Mouse (Mus musculus) spleen, embryonic (tissue): ENCODE data around the gene Pfdn6.

ENCODE experiments used
- CTCF ChIA-PET: fragments of 350-600 bp; sonication (Branson Sonifier 250); formaldehyde crosslinking; loops from one replicate; lab custom pipeline; 2022; lab: Charles Lee

Gene Pfdn6

GRCm38 (mm10) chr17:33940206-33940805, at the start of gene Pfdn6, which contains the start of gene Wdr46:
Gene Pfdn6 (minus strand): TSS chr17:33940343.
Gene Wdr46 (plus strand): TSS chr17:33940660.
- CTCF ChIA-PET: interaction anchor here (0.7 to 1.4 kb wide), 4 partner anchors 10 to 211 kb away, joined by 3 read pairs; no protein-coding TSS in a partner anchor

GRCm38 (mm10) chr17:33982136-33982535, 42.0 kb upstream of the Pfdn6 start:
- CTCF ChIA-PET: interaction anchor here (0.8 to 1.0 kb wide), 2 partner anchors 10 kb away, joined by 3 to 4 read pairs; no protein-coding TSS in a partner anchor

- CTCF ChIA-PET: interaction anchor here (1.0 kb wide), 1 partner anchor 11 kb away, joined by 4 read pairs; no protein-coding TSS in a partner anchor
Observed at GRCm38 (mm10) chr17:33981192-33981909, 41.2 kb upstream of the Pfdn6 start.

- CTCF ChIA-PET: no interaction called here
Observed at GRCm38 (mm10) chr17:33980181-33981035, 40.3 kb upstream of the Pfdn6 start.

- CTCF ChIA-PET: no interaction called here
Observed at GRCm38 (mm10) chr17:33979512-33980050, 39.4 kb upstream of the Pfdn6 start.

GRCm38 (mm10) chr17:33978631-33979031, 38.5 kb upstream of the Pfdn6 start:
- CTCF ChIA-PET: no interaction called here

- CTCF ChIA-PET: interaction anchor here (1.1 kb wide), 1 partner anchor 10 kb away, joined by 6 read pairs; no protein-coding TSS in a partner anchor
Observed at GRCm38 (mm10) chr17:33977861-33978557, 37.9 kb upstream of the Pfdn6 start.

- CTCF ChIA-PET: no interaction called here
Observed at GRCm38 (mm10) chr17:33973572-33973971, 33.4 kb upstream of the Pfdn6 start.

GRCm38 (mm10) chr17:33972691-33973090, 32.5 kb upstream of the Pfdn6 start:
- CTCF ChIA-PET: no interaction called here

- CTCF ChIA-PET: no interaction called here
Observed at GRCm38 (mm10) chr17:33969394-33969793, 29.3 kb upstream of the Pfdn6 start.

GRCm38 (mm10) chr17:33968927-33969326, 28.8 kb upstream of the Pfdn6 start:
- CTCF ChIA-PET: interaction anchor here (1.3 kb wide), 1 partner anchor 9 kb away, joined by 6 read pairs; no protein-coding TSS in a partner anchor

- CTCF ChIA-PET: interaction anchor here (1.3 kb wide), 1 partner anchor 9 kb away, joined by 6 read pairs; no protein-coding TSS in a partner anchor
Observed at GRCm38 (mm10) chr17:33968489-33968888, 28.3 kb upstream of the Pfdn6 start.

- CTCF ChIA-PET: no interaction called here
Observed at GRCm38 (mm10) chr17:33965846-33966550, 25.9 kb upstream of the Pfdn6 start.

- CTCF ChIA-PET: no interaction called here
Observed at GRCm38 (mm10) chr17:33965082-33965845, 25.1 kb upstream of the Pfdn6 start.

GRCm38 (mm10) chr17:33962876-33963275, 22.7 kb upstream of the Pfdn6 start:
- CTCF ChIA-PET: no interaction called here

- CTCF ChIA-PET: no interaction called here
Observed at GRCm38 (mm10) chr17:33959948-33960347, 19.8 kb upstream of the Pfdn6 start.

GRCm38 (mm10) chr17:33959135-33959534, 19.0 kb upstream of the Pfdn6 start:
- CTCF ChIA-PET: no interaction called here

GRCm38 (mm10) chr17:33958451-33958850, 18.3 kb upstream of the Pfdn6 start:
- CTCF ChIA-PET: no interaction called here

GRCm38 (mm10) chr17:33957493-33957892, 17.4 kb upstream of the Pfdn6 start:
- CTCF ChIA-PET: interaction anchor here (0.7 kb wide), 1 partner anchor 1298 kb away, joined by 3 read pairs; no protein-coding TSS in a partner anchor
